21 mouse cellular contexts compared by ENCODE assay signal in genomic region chr5:74333258-74333657, GRCm38 (mm10).
"Had no signal": no experiment of that assay in that cellular context is flagged by ENCODE, and none has a peak within 500 bp of the region (broad histone marks: within the 10 kb centered on the region; RNA-seq: fewer than 3 reads in every experiment).

No protein-coding gene starts in this region.

- H3K9me3 ChIP-seq: lung, embryonic 15.5 days; megakaryocyte, embryonic 14.5 days; midbrain, embryonic 10.5 days; neural tube, embryonic 13.5 days; stomach, embryonic 15.5 days had no signal

- ATAC-seq: intestine, embryonic 16.5 days; liver, postnatal 0 days had no signal

- H3K4me2 ChIP-seq: lung, embryonic 15.5 days; neural tube, embryonic 13.5 days; stomach, embryonic 15.5 days had no signal

- H3K36me3 ChIP-seq: lung, embryonic 15.5 days; midbrain, embryonic 10.5 days; neural tube, embryonic 13.5 days; stomach, embryonic 15.5 days had no signal

- H3K4me1 ChIP-seq: lung, embryonic 15.5 days; megakaryocyte, embryonic 14.5 days; stomach, embryonic 15.5 days had no signal

- H3K27ac ChIP-seq: kidney, postnatal 0 days; layer of hippocampus, adult 2 months; liver, embryonic 14.5 days; lung, embryonic 15.5 days; midbrain, embryonic 10.5 days; neural tube, embryonic 13.5 days; stomach, embryonic 15.5 days had no signal

- DNase-seq: kidney, adult 2 months; kidney, postnatal 25 days; layer of hippocampus, postnatal 36 days; left cerebral cortex, postnatal 4 days; liver, postnatal 0 days; lung, postnatal 10 days; lung, postnatal 36 days; midbrain, embryonic 14.5 days; retina, postnatal 1 day; right cerebral cortex, postnatal 25 days; spleen, adult 18-20 months; thymus, postnatal 25 days had no signal

- H3K27me3 ChIP-seq: lung, embryonic 15.5 days; megakaryocyte, embryonic 14.5 days; neural tube, embryonic 13.5 days; stomach, embryonic 15.5 days had no signal

- H3K4me3 ChIP-seq: layer of hippocampus, adult 2 months; lung, embryonic 15.5 days; megakaryocyte, embryonic 14.5 days; midbrain, embryonic 10.5 days; neural tube, embryonic 13.5 days; stomach, embryonic 15.5 days had no signal

- H3K9ac ChIP-seq: liver, embryonic 14.5 days; liver, postnatal 0 days; lung, embryonic 15.5 days; neural tube, embryonic 13.5 days; stomach, embryonic 15.5 days had no signal
